Mouse (Mus musculus) G1E (cell line): ENCODE data around the gene Mettl13. TPM values are rescaled to one million over a fixed set of nuclear protein-coding genes. Genes with fewer than 3 reads are reported as not detected.

Experiments used
- ATAC-seq: 2 replicates; pipeline ENCODE4 v1.8.0; 2016; ENCODE audit warnings: mild to moderate bottlenecking; ENCODE audit not compliant: insufficient number of reproducible peaks, poor library complexity, low FRiP score, severe bottlenecking; ENCODE audit errors: extremely low read depth
- DNase-seq: peaks from one replicate; pipeline ENCODE4 v3.0.0; 2012; ENCODE audit warnings: low spot score
- H3K27me3 ChIP-seq: 2 replicates; pipeline ENCODE4 v1.6.1; 2012; ENCODE audit warnings: mild to moderate bottlenecking, low read length, inconsistent platforms; ENCODE audit not compliant: insufficient read depth
- H3K36me3 ChIP-seq: replicated peaks from 2 replicates; pipeline ENCODE3; 2012; ENCODE audit warnings: mild to moderate bottlenecking, inconsistent platforms
- H3K4me1 ChIP-seq: 2 replicates; pipeline ENCODE4 v1.6.1; 2012; ENCODE audit warnings: low read depth, low read length, inconsistent platforms, mixed read lengths; ENCODE audit not compliant: insufficient read depth
- H3K4me3 ChIP-seq: 2 replicates; pipeline ENCODE4 v1.5.1; 2012; ENCODE audit warnings: low read depth, mild to moderate bottlenecking, inconsistent platforms, low read length, moderate library complexity, mixed read lengths
- H3K9me3 ChIP-seq: replicated peaks from 2 replicates; pipeline ENCODE4 v1.6.1; 2012; ENCODE audit warnings: inconsistent platforms
- CTCF ChIP-seq: IDR thresholded peaks from 2 replicates; pipeline ENCODE4 v1.5.1; 2012; ENCODE audit warnings: low read depth, low read length, inconsistent platforms, mixed read lengths
- GATA1 ChIP-seq: IDR thresholded peaks from 2 replicates; pipeline ENCODE4 v1.6.1; 2012; ENCODE audit warnings: borderline replicate concordance, low read length, inconsistent platforms, mixed read lengths
- GATA2 ChIP-seq: IDR thresholded peaks from 2 replicates; pipeline ENCODE4 v1.6.1; 2012; ENCODE audit warnings: low read depth, low read length, inconsistent platforms, borderline replicate concordance
- POLR2AphosphoS5 ChIP-seq: IDR thresholded peaks from 2 replicates; pipeline ENCODE4 v1.6.1; 2012; ENCODE audit warnings: low read depth, low read length, inconsistent platforms; ENCODE audit not compliant: insufficient replicate concordance
- TAL1 ChIP-seq: conservative IDR thresholded peaks from 2 replicates; pipeline ENCODE4 v1.6.1; 2012; ENCODE audit warnings: low read depth, low read length, inconsistent platforms, mixed read lengths
- polyA plus RNA-seq: library from polyadenylated mRNA; stranded (reverse); fragments of >175 nt; gene quantifications from 2 replicates; pipeline ENCODE4 v1.2.3, GENCODE M21; 2012
- total RNA-seq, 2 experiments: library from RNA; stranded (forward) in 1 of 2; stranded (reverse) in 1 of 2; fragments of 200-1000 nt in 1 of 2; fragments of >200 nt in 1 of 2; fragmentation: Nextera tagmentation in 1 of 2; gene quantifications; 2 replicates each; pipeline ENCODE4 v1.2.3; 2014 to 2017

Mettl13 gene
- total and polyA plus RNA-seq, 3 experiments: 16.7 to 27.6 (median 16.9) TPM

- DNase-seq (peak; percentile 34), ATAC-seq (peak; percentile 73)
- peaks cover 65% of the 10 kb centered on the region for H3K4me1 ChIP-seq
- H3K9me3 ChIP-seq: no peaks in the 10 kb centered on the region
- no peaks in the 10 kb centered on the region for H3K36me3 ChIP-seq
- H3K27me3 ChIP-seq: no peaks in the 10 kb centered on the region
- no peak overlapping the region; the same call in 1 of the 2 replicates for H3K4me3 ChIP-seq
- TF ChIP-seq GATA2: no peak
- peak; percentile 58 for TF ChIP-seq TAL1
- no peak for TF ChIP-seq GATA1
Observed at GRCm38 (mm10) chr1:162510013-162510356, 38.4 kb downstream of the Mettl13 start.

- Histone ChIP-seq H3K9me3 (no peaks in the 10 kb centered on the region), H3K36me3 (no peaks in the 10 kb centered on the region), H3K4me1 (peaks cover 69% of the 10 kb centered on the region), H3K4me3 (peak overlapping the region; percentile 59; the same call in 1 of the 2 replicates), H3K27me3 (no peaks in the 10 kb centered on the region)
- DNase-seq: peak; percentile 47
- peak; percentile 74 for TF ChIP-seq TAL1
- TF ChIP-seq POLR2AphosphoS5: no peak
- ATAC-seq: peak; percentile 76
Observed at GRCm38 (mm10) chr1:162509329-162510012, 38.9 kb downstream of the Mettl13 start.

- Histone ChIP-seq H3K4me3 (peak overlapping the region; percentile 54; the same call in 1 of the 2 replicates), H3K4me1 (peaks cover 72% of the 10 kb centered on the region), H3K36me3 (no peaks in the 10 kb centered on the region), H3K27me3 (no peaks in the 10 kb centered on the region), H3K9me3 (no peaks in the 10 kb centered on the region)
- TF ChIP-seq GATA2 (no peak), GATA1 (no peak), POLR2AphosphoS5 (no peak), TAL1 (no peak), CTCF (no peak)
- ATAC-seq (no peak), DNase-seq (peak; percentile 23)
Observed at GRCm38 (mm10) chr1:162508211-162509005, 39.9 kb downstream of the Mettl13 start.

- Histone ChIP-seq H3K36me3 (no peaks in the 10 kb centered on the region), H3K4me3 (no peak overlapping the region), H3K9me3 (no peaks in the 10 kb centered on the region), H3K27me3 (no peaks in the 10 kb centered on the region), H3K4me1 (peaks cover 59% of the 10 kb centered on the region)
- DNase-seq (no peak), ATAC-seq (no peak)
- TF ChIP-seq CTCF: no peak
- TF ChIP-seq GATA1: no peak
- TF ChIP-seq TAL1: no peak
- no peak for TF ChIP-seq GATA2
- TF ChIP-seq POLR2AphosphoS5: no peak
Observed at GRCm38 (mm10) chr1:162506516-162506915, 41.8 kb downstream of the Mettl13 start.

- peak; percentile 15 for DNase-seq
- Histone ChIP-seq H3K4me3 (no peak overlapping the region), H3K4me1 (peaks cover 51% of the 10 kb centered on the region), H3K9me3 (no peaks in the 10 kb centered on the region), H3K36me3 (no peaks in the 10 kb centered on the region), H3K27me3 (peaks cover 4% of the 10 kb centered on the region)
- ATAC-seq: no peak
- TF ChIP-seq POLR2AphosphoS5 (no peak), TAL1 (no peak)
Observed at GRCm38 (mm10) chr1:162505649-162506048, 42.7 kb downstream of the Mettl13 start.

Other genes with a start within 250 kb of the Mettl13 start
- gene Dnm3, start 70.5 kb downstream of the Mettl13 start, total RNA-seq (2014; fragmentation: Nextera tagmentation): 0.58 TPM in 1 of 2 replicates, not detected in the other
- gene Dnm3, start 70.5 kb downstream of the Mettl13 start, total RNA-seq (2017): 0.29 and 0.66 TPM in 2 replicates
- gene Dnm3, start 70.5 kb downstream of the Mettl13 start, polyA plus RNA-seq: 0.12 and 0.27 TPM in 2 replicates
- gene Vamp4, start 22.0 kb upstream of the Mettl13 start, total RNA-seq (2014; fragmentation: Nextera tagmentation): 68.6 and 69.2 TPM in 2 replicates
- gene Vamp4, start 22.0 kb upstream of the Mettl13 start, total RNA-seq (2017): 36.5 and 46.7 TPM in 2 replicates
- gene Vamp4, start 22.0 kb upstream of the Mettl13 start, polyA plus RNA-seq: 19.8 and 20.6 TPM in 2 replicates
- gene Myoc, start 90.6 kb upstream of the Mettl13 start, total RNA-seq (2014; fragmentation: Nextera tagmentation): not detected in 2 replicates
- gene Myoc, start 90.6 kb upstream of the Mettl13 start, total RNA-seq (2017): 0.11 and 0.12 TPM in 2 replicates
- not detected in 2 replicates for gene Myoc, start 90.6 kb upstream of the Mettl13 start, polyA plus RNA-seq
- not detected in 2 replicates for gene Myocos, start 109.7 kb upstream of the Mettl13 start, total RNA-seq (2014; fragmentation: Nextera tagmentation)
- gene Myocos, start 109.7 kb upstream of the Mettl13 start, total RNA-seq (2017): not detected in 2 replicates
- not detected in 2 replicates for gene Myocos, start 109.7 kb upstream of the Mettl13 start, polyA plus RNA-seq
- 586 and 595 TPM in 2 replicates for gene Prrc2c, start 192.0 kb upstream of the Mettl13 start, total RNA-seq (2014; fragmentation: Nextera tagmentation)
- 124 and 152 TPM in 2 replicates for gene Prrc2c, start 192.0 kb upstream of the Mettl13 start, total RNA-seq (2017)
- 84.7 and 98.0 TPM in 2 replicates for gene Prrc2c, start 192.0 kb upstream of the Mettl13 start, polyA plus RNA-seq